Mouse (Mus musculus) heart, embryonic 10.5 days (tissue): ENCODE data around the gene Tcirg1. TPM values are rescaled to one million over a fixed set of nuclear protein-coding genes. Genes with fewer than 3 reads are reported as not detected.

Source experiments
- DNase-seq: peaks from one replicate; pipeline ENCODE4 v3.0.0-alpha.2; 2017; ENCODE audit warnings: low spot score
- H3K27ac ChIP-seq: fragments of 300-500 bp; sonication (generic); 2 replicates; pipeline ENCODE4 v1.5.1; 2016; ENCODE audit warnings: mild to moderate bottlenecking
- H3K27me3 ChIP-seq: fragments of 300-500 bp; sonication (generic); 2 replicates; pipeline ENCODE4 v1.6.1; 2016; ENCODE audit warnings: mild to moderate bottlenecking; ENCODE audit not compliant: poor library complexity, insufficient read depth, severe bottlenecking
- H3K36me3 ChIP-seq: fragments of 300-500 bp; sonication (generic); 2 replicates; pipeline ENCODE4 v1.6.1; 2016; ENCODE audit warnings: mild to moderate bottlenecking, moderate library complexity
- H3K4me1 ChIP-seq: fragments of 300-500 bp; sonication (generic); 2 replicates; pipeline ENCODE4 v1.6.1; 2016; ENCODE audit warnings: mild to moderate bottlenecking
- H3K4me3 ChIP-seq: fragments of 300-500 bp; sonication (generic); 2 replicates; pipeline ENCODE4 v1.5.1; 2016; ENCODE audit warnings: mild to moderate bottlenecking, moderate library complexity
- H3K9me3 ChIP-seq: fragments of 300-500 bp; sonication (generic); 2 replicates; pipeline ENCODE4 v1.6.1; 2016; ENCODE audit warnings: mild to moderate bottlenecking, moderate library complexity
- WGBS: fragments of 180-500 bp; shearing (Covaris S2); methylation state at CpG from one replicate; pipeline ENCODE4 v1.1.7; 2016; 5-methylcytosine and 5-hydroxymethylcytosine counted together
- polyA plus RNA-seq: library from polyadenylated mRNA; unstranded; fragments of >200 nt; fragmentation: Nextera tagmentation; extraction: Ambion mirVana; gene quantifications from 2 replicates; pipeline ENCODE4 v1.2.1, GENCODE M21; 2016

Gene Tcirg1
- polyA plus RNA-seq, 1 experiment from 2014 or later = 32.2 TPM

- 64% methylated on average over 10 of the region's 10 CpGs for WGBS
- H3K36me3 ChIP-seq = peaks cover 48% of the 10 kb centered on the region
- H3K27ac ChIP-seq = 0 out of 2 replicates have a peak overlapping the region, but pooled peaks have one; percentile 47
- H3K4me3 ChIP-seq = peak overlapping the region; percentile 16; the same call in 1 of the 2 replicates
- H3K4me1 ChIP-seq = peaks cover 46% of the 10 kb centered on the region
- H3K27me3 ChIP-seq = no peaks in the 10 kb centered on the region
- no peak for DNase-seq
- no peaks in the 10 kb centered on the region for H3K9me3 ChIP-seq
Observed at GRCm38 (mm10) chr19:3904363-3904675, 2.6 kb downstream of the Tcirg1 start.

GRCm38 (mm10) chr19:3903648-3904362 is 3.1 kb downstream of the Tcirg1 start:
- Histone ChIP-seq H3K27ac (no peak overlapping the region), H3K27me3 (no peaks in the 10 kb centered on the region), H3K4me3 (peak overlapping the region; percentile 16; the same call in 1 of the 2 replicates), H3K9me3 (no peaks in the 10 kb centered on the region), H3K4me1 (peaks cover 46% of the 10 kb centered on the region), H3K36me3 (peaks cover 45% of the 10 kb centered on the region)
- no peak for DNase-seq
- WGBS = 70% methylated on average over 25 of the region's 25 CpGs

GRCm38 (mm10) chr19:3902966-3903365 is 4.0 kb downstream of the Tcirg1 start:
- no peak overlapping the region for H3K27ac ChIP-seq
- no peak for DNase-seq
- 76% methylated on average over 12 of the region's 12 CpGs for WGBS
- H3K9me3 ChIP-seq = no peaks in the 10 kb centered on the region
- no peak overlapping the region for H3K4me3 ChIP-seq
- H3K36me3 ChIP-seq = peaks cover 43% of the 10 kb centered on the region
- no peaks in the 10 kb centered on the region for H3K27me3 ChIP-seq
- H3K4me1 ChIP-seq = peaks cover 45% of the 10 kb centered on the region

GRCm38 (mm10) chr19:3899618-3900017 is 7.3 kb downstream of the Tcirg1 start:
- no peak for DNase-seq
- Histone ChIP-seq H3K27ac (no peak overlapping the region), H3K9me3 (no peaks in the 10 kb centered on the region), H3K36me3 (peaks cover 74% of the 10 kb centered on the region), H3K4me1 (peaks cover 36% of the 10 kb centered on the region), H3K27me3 (no peaks in the 10 kb centered on the region), H3K4me3 (no peak overlapping the region)
- WGBS = 94% methylated on average over 4 of the region's 4 CpGs

GRCm38 (mm10) chr19:3898952-3899351 is 8.0 kb downstream of the Tcirg1 start:
- Histone ChIP-seq H3K27ac (no peak overlapping the region), H3K36me3 (peaks cover 77% of the 10 kb centered on the region), H3K9me3 (no peaks in the 10 kb centered on the region), H3K4me1 (peaks cover 35% of the 10 kb centered on the region), H3K27me3 (no peaks in the 10 kb centered on the region), H3K4me3 (no peak overlapping the region)
- WGBS = 85% methylated on average over 7 of the region's 7 CpGs
- no peak for DNase-seq

GRCm38 (mm10) chr19:3897557-3897956 is 9.4 kb downstream of the Tcirg1 start:
- Histone ChIP-seq H3K4me1 (peaks cover 38% of the 10 kb centered on the region), H3K36me3 (peaks cover 78% of the 10 kb centered on the region), H3K27ac (no peak overlapping the region), H3K4me3 (no peak overlapping the region), H3K9me3 (no peaks in the 10 kb centered on the region), H3K27me3 (no peaks in the 10 kb centered on the region)
- DNase-seq = no peak
- 89% methylated on average over 5 of the region's 5 CpGs for WGBS

GRCm38 (mm10) chr19:3896208-3896607 is 10.7 kb downstream of the Tcirg1 start:
- peaks cover 77% of the 10 kb centered on the region for H3K36me3 ChIP-seq
- H3K4me3 ChIP-seq = no peak overlapping the region
- no peak for DNase-seq
- H3K27me3 ChIP-seq = no peaks in the 10 kb centered on the region
- 93% methylated on average over 10 of the region's 10 CpGs for WGBS
- H3K4me1 ChIP-seq = peaks cover 38% of the 10 kb centered on the region
- H3K9me3 ChIP-seq = no peaks in the 10 kb centered on the region
- no peak overlapping the region for H3K27ac ChIP-seq

GRCm38 (mm10) chr19:3895171-3895631 is 11.7 kb downstream of the Tcirg1 start:
- no peaks in the 10 kb centered on the region for H3K9me3 ChIP-seq
- H3K27me3 ChIP-seq = no peaks in the 10 kb centered on the region
- peaks cover 84% of the 10 kb centered on the region for H3K36me3 ChIP-seq
- no peak overlapping the region for H3K4me3 ChIP-seq
- 37% methylated on average over 3 of the region's 3 CpGs for WGBS
- DNase-seq = no peak
- peaks cover 38% of the 10 kb centered on the region for H3K4me1 ChIP-seq
- peak overlapping the region; percentile 43; the same call in 1 of the 2 replicates for H3K27ac ChIP-seq

GRCm38 (mm10) chr19:3894294-3894693 is 12.6 kb downstream of the Tcirg1 start:
- peaks cover 38% of the 10 kb centered on the region for H3K4me1 ChIP-seq
- no peak overlapping the region for H3K27ac ChIP-seq
- peaks cover 92% of the 10 kb centered on the region for H3K36me3 ChIP-seq
- H3K27me3 ChIP-seq = no peaks in the 10 kb centered on the region
- no peaks in the 10 kb centered on the region for H3K9me3 ChIP-seq
- WGBS = 87% methylated on average over 2 of the region's 2 CpGs
- H3K4me3 ChIP-seq = no peak overlapping the region
- DNase-seq = no peak

- Histone ChIP-seq H3K4me1 (peaks cover 38% of the 10 kb centered on the region), H3K27me3 (no peaks in the 10 kb centered on the region), H3K9me3 (no peaks in the 10 kb centered on the region), H3K27ac (peak overlapping the region; percentile 56), H3K36me3 (peaks cover 95% of the 10 kb centered on the region), H3K4me3 (no peak overlapping the region)
- WGBS = 70% methylated on average over 4 of the region's 4 CpGs
- no peak for DNase-seq
Observed at GRCm38 (mm10) chr19:3893545-3894116, 13.3 kb downstream of the Tcirg1 start.

- H3K4me3 ChIP-seq = no peak overlapping the region
- H3K27me3 ChIP-seq = no peaks in the 10 kb centered on the region
- 88% methylated on average over 8 of the region's 8 CpGs for WGBS
- peak; percentile 46 for DNase-seq
- H3K9me3 ChIP-seq = no peaks in the 10 kb centered on the region
- H3K36me3 ChIP-seq = peaks cover 87% of the 10 kb centered on the region
- H3K27ac ChIP-seq = no peak overlapping the region
- H3K4me1 ChIP-seq = peaks cover 22% of the 10 kb centered on the region
Observed at GRCm38 (mm10) chr19:3890181-3890580, 16.8 kb downstream of the Tcirg1 start.

- H3K4me3 ChIP-seq = no peak overlapping the region
- WGBS = 91% methylated on average over 5 of the region's 5 CpGs
- H3K9me3 ChIP-seq = no peaks in the 10 kb centered on the region
- no peaks in the 10 kb centered on the region for H3K27me3 ChIP-seq
- DNase-seq = peak; percentile 70
- H3K27ac ChIP-seq = no peak overlapping the region
- H3K36me3 ChIP-seq = peaks cover 76% of the 10 kb centered on the region
- peaks cover 22% of the 10 kb centered on the region for H3K4me1 ChIP-seq
Observed at GRCm38 (mm10) chr19:3889096-3889495, 17.8 kb downstream of the Tcirg1 start.

- 57% methylated on average over 6 of the region's 6 CpGs for WGBS
- H3K9me3 ChIP-seq = no peaks in the 10 kb centered on the region
- peaks cover 41% of the 10 kb centered on the region for H3K36me3 ChIP-seq
- H3K27me3 ChIP-seq = no peaks in the 10 kb centered on the region
- no peak for DNase-seq
- H3K4me1 ChIP-seq = peaks cover 12% of the 10 kb centered on the region
- H3K27ac ChIP-seq = no peak overlapping the region
- no peak overlapping the region for H3K4me3 ChIP-seq
Observed at GRCm38 (mm10) chr19:3884325-3884990, 22.5 kb downstream of the Tcirg1 start.
